Comparison of ENCODE assay signal across 8 mouse cellular contexts in genomic region chr8:94172809-94173732, GRCm38 (mm10). TPM values are rescaled to one million over a fixed set of nuclear protein-coding genes. Genes with fewer than 3 reads are reported as not detected.
A peak's percentile ranks its signal among the peaks of the same experiment; 100 is the strongest.
DNase-seq lines count a peak whose midpoint lies in the region; ATAC-seq lines count a peak whose summit lies in the region.

No protein-coding gene starts in this region.

- H3K36me3 ChIP-seq in kidney, embryonic 15.5 days: no peaks in the 10 kb centered on the region
- H3K36me3 ChIP-seq in forebrain, embryonic 13.5 days (ENCODE audit: poor library complexity, severe bottlenecking): no peaks in the 10 kb centered on the region
- no peaks in the 10 kb centered on the region for H3K36me3 ChIP-seq in limb, embryonic 13.5 days
- H3K36me3 ChIP-seq in neural tube, embryonic 12.5 days: no peaks in the 10 kb centered on the region

- WGBS in kidney, embryonic 15.5 days: 2% methylated on average over 39 of the region's 39 CpGs
- WGBS in forebrain, embryonic 13.5 days: 2% methylated on average over 39 of the region's 39 CpGs
- WGBS in limb, embryonic 13.5 days: under 1% methylated on average over 39 of the region's 39 CpGs
- 1% methylated on average over 39 of the region's 39 CpGs for WGBS in neural tube, embryonic 12.5 days

- no peak for DNase-seq in kidney, adult 18-20 months
- DNase-seq in MN1 (ENCODE audit: low spot score): peak; percentile 41
- no peak for DNase-seq in adrenal gland, postnatal 25 days
- DNase-seq in left cerebral cortex, adult 8-10 months (ENCODE audit: low spot score in 2 of 2): no peak

- peak overlapping the region; percentile 11 for H3K27ac ChIP-seq in kidney, embryonic 15.5 days
- H3K27ac ChIP-seq in forebrain, embryonic 13.5 days: no peak overlapping the region
- no peak overlapping the region for H3K27ac ChIP-seq in limb, embryonic 13.5 days
- H3K27ac ChIP-seq in neural tube, embryonic 12.5 days: no peak overlapping the region

- ATAC-seq in kidney, embryonic 15.5 days (replicated peaks; ENCODE audit: low FRiP score): peak; percentile 8; the same call in 1 of the 2 replicates
- peak; percentile 26; the same call in 1 of the 2 replicates for ATAC-seq in forebrain, embryonic 13.5 days
- 0 out of 2 replicates have a peak, but pooled peaks have one; percentile 30 for ATAC-seq in limb, embryonic 13.5 days (ENCODE audit: low FRiP score, low read depth)
- 0 out of 2 replicates have a peak, but pooled peaks have one; percentile 60 for ATAC-seq in neural tube, embryonic 12.5 days (ENCODE audit: low FRiP score, low read depth)

- peak overlapping the region; percentile 95 for H3K4me2 ChIP-seq in kidney, embryonic 15.5 days
- peak overlapping the region; percentile 94 for H3K4me2 ChIP-seq in forebrain, embryonic 13.5 days
- H3K4me2 ChIP-seq in limb, embryonic 13.5 days (replicated peaks): peak overlapping the region; percentile 86
- peak overlapping the region; percentile 85 for H3K4me2 ChIP-seq in neural tube, embryonic 12.5 days (replicated peaks)

- no peaks in the 10 kb centered on the region for H3K9me3 ChIP-seq in kidney, embryonic 15.5 days (replicated peaks)
- no peaks in the 10 kb centered on the region for H3K9me3 ChIP-seq in forebrain, embryonic 13.5 days (replicated peaks)
- H3K9me3 ChIP-seq in limb, embryonic 13.5 days: no peaks in the 10 kb centered on the region
- no peaks in the 10 kb centered on the region for H3K9me3 ChIP-seq in neural tube, embryonic 12.5 days

- H3K27me3 ChIP-seq in kidney, embryonic 15.5 days: peaks cover 91% of the 10 kb centered on the region
- H3K27me3 ChIP-seq in forebrain, embryonic 13.5 days: peaks cover 74% of the 10 kb centered on the region
- H3K27me3 ChIP-seq in limb, embryonic 13.5 days: peaks cover 96% of the 10 kb centered on the region
- H3K27me3 ChIP-seq in neural tube, embryonic 12.5 days (replicated peaks): peaks cover 85% of the 10 kb centered on the region

- H3K4me3 ChIP-seq in kidney, embryonic 15.5 days (replicated peaks): peak overlapping the region; percentile 51
- H3K4me3 ChIP-seq in forebrain, embryonic 13.5 days: peak overlapping the region; percentile 51
- H3K4me3 ChIP-seq in limb, embryonic 13.5 days: peak overlapping the region; percentile 50
- peak overlapping the region; percentile 39 for H3K4me3 ChIP-seq in neural tube, embryonic 12.5 days

- peaks cover 25% of the 10 kb centered on the region for H3K4me1 ChIP-seq in kidney, embryonic 15.5 days
- H3K4me1 ChIP-seq in forebrain, embryonic 13.5 days: peaks cover 31% of the 10 kb centered on the region
- peaks cover 25% of the 10 kb centered on the region for H3K4me1 ChIP-seq in limb, embryonic 13.5 days
- H3K4me1 ChIP-seq in neural tube, embryonic 12.5 days: peaks cover 19% of the 10 kb centered on the region

- peak overlapping the region; percentile 24 for H3K9ac ChIP-seq in kidney, embryonic 15.5 days
- H3K9ac ChIP-seq in forebrain, embryonic 13.5 days: peak overlapping the region; percentile 70
- peak overlapping the region; percentile 67 for H3K9ac ChIP-seq in limb, embryonic 13.5 days
- H3K9ac ChIP-seq in neural tube, embryonic 12.5 days: peak overlapping the region; percentile 44; the same call in 1 of the 2 replicates

RNA-seq across cellular contexts. Expression of gene Mt2, which starts 0.6 kb away (rescaled TPM):
- polyA plus RNA-seq in kidney, embryonic 15.5 days (2015; fragmentation: Nextera tagmentation; extraction: Ambion mirVana): 163 and 178 TPM in 2 replicates
- 41.0 and 48.0 TPM in 2 replicates for polyA plus RNA-seq in forebrain, embryonic 13.5 days (2015; fragmentation: Nextera tagmentation; extraction: Ambion mirVana)
- polyA plus RNA-seq in limb, embryonic 13.5 days (2015; fragmentation: Nextera tagmentation; extraction: Ambion mirVana): 28.0 and 31.7 TPM in 2 replicates
- polyA plus RNA-seq in neural tube, embryonic 12.5 days (2016; fragmentation: Nextera tagmentation; extraction: Ambion mirVana): 8.1 and 11.1 TPM in 2 replicates
- 81.5 and 159 TPM in 2 replicates for total RNA-seq in adrenal gland, postnatal 25 days (2021)
- 100 to 1,000 TPM; 287 to 602 (median 391) TPM for total RNA-seq in left cerebral cortex, adult 8-10 months (2022)

RNA-seq across cellular contexts. Expression of gene Mt1, which starts 5.8 kb away (rescaled TPM):
- 519 and 582 TPM in 2 replicates for polyA plus RNA-seq in kidney, embryonic 15.5 days (2015; fragmentation: Nextera tagmentation; extraction: Ambion mirVana)
- 91.0 and 105 TPM in 2 replicates for polyA plus RNA-seq in forebrain, embryonic 13.5 days (2015; fragmentation: Nextera tagmentation; extraction: Ambion mirVana)
- polyA plus RNA-seq in limb, embryonic 13.5 days (2015; fragmentation: Nextera tagmentation; extraction: Ambion mirVana): 77.3 and 102 TPM in 2 replicates
- 33.3 and 36.7 TPM in 2 replicates for polyA plus RNA-seq in neural tube, embryonic 12.5 days (2016; fragmentation: Nextera tagmentation; extraction: Ambion mirVana)
- 182 and 239 TPM in 2 replicates for total RNA-seq in adrenal gland, postnatal 25 days (2021)
- 100 to 1,000 TPM; 307 to 666 (median 449) TPM for total RNA-seq in left cerebral cortex, adult 8-10 months (2022)

RNA-seq across cellular contexts. Expression of gene Mt3, which starts 20.7 kb away (rescaled TPM):
- polyA plus RNA-seq in kidney, embryonic 15.5 days (2015; fragmentation: Nextera tagmentation; extraction: Ambion mirVana): 2.9 and 7.1 TPM in 2 replicates
- 188 and 208 TPM in 2 replicates for polyA plus RNA-seq in forebrain, embryonic 13.5 days (2015; fragmentation: Nextera tagmentation; extraction: Ambion mirVana)
- polyA plus RNA-seq in limb, embryonic 13.5 days (2015; fragmentation: Nextera tagmentation; extraction: Ambion mirVana): 0.99 and 1.2 TPM in 2 replicates
- polyA plus RNA-seq in neural tube, embryonic 12.5 days (2016; fragmentation: Nextera tagmentation; extraction: Ambion mirVana): 19.0 and 24.8 TPM in 2 replicates
- 6.4 and 8.0 TPM in 2 replicates for total RNA-seq in adrenal gland, postnatal 25 days (2021)
- 100 to 1,000 TPM; 785 to 962 (median 864) TPM for total RNA-seq in left cerebral cortex, adult 8-10 months (2022)

RNA-seq across cellular contexts. Expression of gene Mt4, which starts 36.1 kb away (rescaled TPM):
- not detected in 2 replicates for polyA plus RNA-seq in kidney, embryonic 15.5 days (2015; fragmentation: Nextera tagmentation; extraction: Ambion mirVana)
- polyA plus RNA-seq in forebrain, embryonic 13.5 days (2015; fragmentation: Nextera tagmentation; extraction: Ambion mirVana): not detected in 2 replicates
- polyA plus RNA-seq in limb, embryonic 13.5 days (2015; fragmentation: Nextera tagmentation; extraction: Ambion mirVana): not detected in 2 replicates
- polyA plus RNA-seq in neural tube, embryonic 12.5 days (2016; fragmentation: Nextera tagmentation; extraction: Ambion mirVana): not detected in 2 replicates
- not detected in 2 replicates for total RNA-seq in adrenal gland, postnatal 25 days (2021)
- not detected for total RNA-seq in left cerebral cortex, adult 8-10 months (2022)

RNA-seq across cellular contexts. Expression of gene Nup93, which starts 41.3 kb away (rescaled TPM):
- 89.6 and 91.6 TPM in 2 replicates for polyA plus RNA-seq in kidney, embryonic 15.5 days (2015; fragmentation: Nextera tagmentation; extraction: Ambion mirVana)
- polyA plus RNA-seq in forebrain, embryonic 13.5 days (2015; fragmentation: Nextera tagmentation; extraction: Ambion mirVana): 83.6 and 98.8 TPM in 2 replicates
- 93.7 and 99.2 TPM in 2 replicates for polyA plus RNA-seq in limb, embryonic 13.5 days (2015; fragmentation: Nextera tagmentation; extraction: Ambion mirVana)
- polyA plus RNA-seq in neural tube, embryonic 12.5 days (2016; fragmentation: Nextera tagmentation; extraction: Ambion mirVana): 85.1 and 85.5 TPM in 2 replicates
- total RNA-seq in adrenal gland, postnatal 25 days (2021): 16.1 and 21.9 TPM in 2 replicates
- 10 to 100 TPM; 48.3 to 54.1 (median 49.8) TPM for total RNA-seq in left cerebral cortex, adult 8-10 months (2022)

Comparison
In these comparisons a context has a peak if more than half of its experiments do, and no peak if none do; other contexts are left out.
1. ATAC-seq: peak in every context shown above with its lines; median percentile 60 in neural tube, embryonic 12.5 days; 30 in limb, embryonic 13.5 days; 26 in forebrain, embryonic 13.5 days; 8 in kidney, embryonic 15.5 days.